Mouse (Mus musculus) thymus, postnatal 36 days (tissue): ENCODE results near the gene Ptpn11.
"Not testable (repeated sequence)": the region's sequence is repeated elsewhere in the genome, so short reads cannot be mapped to it uniquely, and the experiment has no call there.

Experiments
- DNase-seq, 2 experiments: peaks; one replicate each; pipeline ENCODE4 v3.0.0; 2022; ENCODE audit warnings: mixed read lengths in 2 of 2

The Ptpn11 gene

GRCm38 (mm10) chr5:121190836-121191583, at the start of gene Ptpn11:
TSS of gene Ptpn11 (minus strand) at chr5:121191397.
- peak; percentile 81 to 82 for DNase-seq

- no peak for DNase-seq
These were observed 48.6 kb upstream of the Ptpn11 start for GRCm38 (mm10) chr5:121239846-121240245.

GRCm38 (mm10) chr5:121238208-121238607, 47.0 kb upstream of the Ptpn11 start:
- no peak for DNase-seq

GRCm38 (mm10) chr5:121236171-121236570, 45.0 kb upstream of the Ptpn11 start:
- DNase-seq = no peak

- DNase-seq = no peak
These were observed 42.5 kb upstream of the Ptpn11 start for GRCm38 (mm10) chr5:121233726-121234125.

- DNase-seq = no peak
These were observed 41.6 kb upstream of the Ptpn11 start for GRCm38 (mm10) chr5:121232789-121233188.

GRCm38 (mm10) chr5:121230811-121231210, 39.6 kb upstream of the Ptpn11 start:
- DNase-seq = no peak

- DNase-seq = no peak
These were observed 38.0 kb upstream of the Ptpn11 start for GRCm38 (mm10) chr5:121229182-121229581.

- not testable (repeated sequence) for DNase-seq
These were observed 36.1 kb upstream of the Ptpn11 start for GRCm38 (mm10) chr5:121227330-121227729.

GRCm38 (mm10) chr5:121226845-121227244, 35.6 kb upstream of the Ptpn11 start:
- DNase-seq = no peak

- no peak for DNase-seq
These were observed 35.2 kb upstream of the Ptpn11 start for GRCm38 (mm10) chr5:121226406-121226805.

GRCm38 (mm10) chr5:121225854-121226253, 34.7 kb upstream of the Ptpn11 start:
- DNase-seq = no peak

GRCm38 (mm10) chr5:121224856-121225255, 33.7 kb upstream of the Ptpn11 start:
- no peak for DNase-seq

- DNase-seq = not testable (repeated sequence)
These were observed 32.8 kb upstream of the Ptpn11 start for GRCm38 (mm10) chr5:121224020-121224419.

GRCm38 (mm10) chr5:121221328-121221850, 30.2 kb upstream of the Ptpn11 start:
- peak in 1 of 2 experiments; percentile 19 for DNase-seq

GRCm38 (mm10) chr5:121220732-121221301, 29.6 kb upstream of the Ptpn11 start:
- peak; percentile 61 to 71 for DNase-seq

- DNase-seq = peak; percentile 98 to 99
These were observed 29.0 kb upstream of the Ptpn11 start, which contains the start of gene Hectd4 for GRCm38 (mm10) chr5:121219980-121220731. TSS of gene Hectd4 (plus strand) at chr5:121220219.

GRCm38 (mm10) chr5:121219190-121219589, 28.0 kb upstream of the Ptpn11 start:
- no peak for DNase-seq

- no peak for DNase-seq
These were observed 26.1 kb upstream of the Ptpn11 start for GRCm38 (mm10) chr5:121217313-121217634.

- DNase-seq = not testable (repeated sequence)
These were observed 25.6 kb upstream of the Ptpn11 start for GRCm38 (mm10) chr5:121216584-121217312.

GRCm38 (mm10) chr5:121216126-121216446, 24.9 kb upstream of the Ptpn11 start:
- no peak for DNase-seq

GRCm38 (mm10) chr5:121215380-121216125, 24.4 kb upstream of the Ptpn11 start:
- peak; percentile 43 to 53 for DNase-seq
